Mouse (Mus musculus) ovary, postnatal 14 days (tissue): Measurements from ENCODE around the gene Fmo5.

Experiments
- DNase-seq: peaks from one replicate; pipeline ENCODE4 v3.0.0; 2022; ENCODE audit warnings: low spot score

Gene Fmo5

GRCm38 (mm10) chr3:97681321-97682158 lies 52.9 kb downstream of the Fmo5 start:
- peak; percentile 57 for DNase-seq

- no peak for DNase-seq
These were observed 53.5 kb downstream of the Fmo5 start for GRCm38 (mm10) chr3:97682159-97682502.

GRCm38 (mm10) chr3:97682576-97682975 lies 54.0 kb downstream of the Fmo5 start:
- DNase-seq: no peak

GRCm38 (mm10) chr3:97683560-97684195 lies 55.1 kb downstream of the Fmo5 start:
- no peak for DNase-seq

GRCm38 (mm10) chr3:97686372-97687117 lies 57.9 kb downstream of the Fmo5 start:
- DNase-seq: no peak

GRCm38 (mm10) chr3:97689289-97689688 lies 60.7 kb downstream of the Fmo5 start:
- no peak for DNase-seq

- DNase-seq: no peak
These were observed 62.0 kb downstream of the Fmo5 start for GRCm38 (mm10) chr3:97690590-97690989.

GRCm38 (mm10) chr3:97691443-97692017 lies 62.9 kb downstream of the Fmo5 start:
- DNase-seq: no peak

- no peak for DNase-seq
These were observed 65.2 kb downstream of the Fmo5 start for GRCm38 (mm10) chr3:97693806-97694205.

GRCm38 (mm10) chr3:97696866-97697265 lies 68.3 kb downstream of the Fmo5 start:
- DNase-seq: no peak

- DNase-seq: no peak
These were observed 68.7 kb downstream of the Fmo5 start for GRCm38 (mm10) chr3:97697291-97697690.

- DNase-seq: no peak
These were observed 70.5 kb downstream of the Fmo5 start for GRCm38 (mm10) chr3:97699061-97699460.

GRCm38 (mm10) chr3:97701198-97701597 lies 72.6 kb downstream of the Fmo5 start:
- no peak for DNase-seq

- DNase-seq: no peak
These were observed 74.0 kb downstream of the Fmo5 start for GRCm38 (mm10) chr3:97702448-97703080.
